Mouse (Mus musculus) stomach, postnatal 0 days (tissue): Measurements from ENCODE around the gene Cd160.

ENCODE experiments used
- CTCF ChIP-seq: IDR thresholded peaks from 2 replicates; pipeline ENCODE4 v1.5.1; 2016; ENCODE audit warnings: antibody characterized with exemption, low read depth, mild to moderate bottlenecking, moderate library complexity
- EP300 ChIP-seq: optimal IDR thresholded peaks from 2 replicates; pipeline ENCODE3; 2016; ENCODE audit warnings: antibody characterized with exemption

GRCm38 (mm10) chr3:96846985-96847384, 17.8 kb upstream of the Cd160 start:
- TF ChIP-seq CTCF (no peak), EP300 (no peak)
